Mouse (Mus musculus) monocyte, adult 59 days (primary cell): ENCODE results near the gene Pemt. TPM values are rescaled to one million over a fixed set of nuclear protein-coding genes. Genes with fewer than 3 reads are reported as not detected.

Experiments
- total RNA-seq, 2 experiments: library from RNA; stranded (reverse); gene quantifications; one replicate each; pipeline ENCODE4 v1.2.4; 2023

Pemt gene
- total RNA-seq, result 1 to 10 TPM in 1 of 2 experiments, not detected in 1; 1.3 TPM

DNA sequence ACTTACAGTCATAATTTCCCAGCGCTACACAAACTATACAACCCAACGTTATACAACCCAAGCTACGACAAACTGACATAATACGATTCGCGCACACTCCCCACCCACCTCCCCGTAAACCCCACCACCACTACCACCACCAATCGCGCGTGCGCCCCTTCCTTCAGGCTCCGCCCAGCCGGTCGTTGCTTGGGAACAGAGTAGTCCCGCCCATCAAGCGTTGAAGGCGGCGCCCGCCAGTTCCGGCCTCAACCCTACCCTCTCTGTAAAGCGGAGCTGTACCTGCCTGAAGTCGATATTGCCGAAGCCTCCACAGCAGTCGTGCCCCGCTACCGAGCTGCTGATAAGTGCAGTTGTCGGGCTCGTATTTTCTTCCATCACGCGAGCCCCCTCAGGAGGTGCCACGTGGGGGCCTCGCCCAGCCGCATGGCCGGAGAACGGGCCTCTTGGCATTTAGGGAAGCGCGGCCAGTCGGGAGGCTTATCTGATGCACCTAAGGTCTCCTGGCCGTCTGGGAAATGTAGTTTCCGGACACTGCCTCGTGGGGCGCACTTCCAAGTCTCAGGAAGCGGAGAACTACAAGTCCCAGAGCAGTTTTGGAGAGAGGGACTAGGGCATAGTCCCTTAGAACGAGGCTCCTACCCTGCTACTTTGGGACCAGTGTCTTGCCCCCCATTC is at the start of gene Pemt:
TSS of gene Pemt (minus strand) at position 432 of the 678 bp plus-strand sequence.

DNA sequence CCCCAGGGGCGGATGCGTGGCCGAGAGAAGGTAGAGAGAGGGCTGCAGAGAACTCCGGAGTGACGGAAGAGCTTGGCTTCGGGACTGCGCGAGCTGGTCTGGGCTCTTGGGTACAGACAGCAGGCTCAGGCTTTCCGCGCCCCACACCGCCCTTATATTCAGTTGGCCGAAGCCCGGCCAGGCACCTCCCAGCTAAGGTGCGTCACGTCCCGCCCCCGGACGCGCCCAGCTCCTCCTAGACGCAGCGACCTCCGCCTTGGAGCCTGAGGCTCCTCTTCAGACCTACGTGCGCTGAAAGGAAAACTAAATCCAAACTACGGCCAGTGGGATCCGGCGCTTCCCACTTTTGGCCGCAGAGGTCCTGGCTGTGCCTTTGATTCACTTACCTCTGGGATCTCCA is 81.5 kb downstream of the Pemt start, which contains the start of gene Rasd1:
TSS of gene Rasd1 (minus strand) at position 127 of the 400 bp plus-strand sequence.

DNA sequence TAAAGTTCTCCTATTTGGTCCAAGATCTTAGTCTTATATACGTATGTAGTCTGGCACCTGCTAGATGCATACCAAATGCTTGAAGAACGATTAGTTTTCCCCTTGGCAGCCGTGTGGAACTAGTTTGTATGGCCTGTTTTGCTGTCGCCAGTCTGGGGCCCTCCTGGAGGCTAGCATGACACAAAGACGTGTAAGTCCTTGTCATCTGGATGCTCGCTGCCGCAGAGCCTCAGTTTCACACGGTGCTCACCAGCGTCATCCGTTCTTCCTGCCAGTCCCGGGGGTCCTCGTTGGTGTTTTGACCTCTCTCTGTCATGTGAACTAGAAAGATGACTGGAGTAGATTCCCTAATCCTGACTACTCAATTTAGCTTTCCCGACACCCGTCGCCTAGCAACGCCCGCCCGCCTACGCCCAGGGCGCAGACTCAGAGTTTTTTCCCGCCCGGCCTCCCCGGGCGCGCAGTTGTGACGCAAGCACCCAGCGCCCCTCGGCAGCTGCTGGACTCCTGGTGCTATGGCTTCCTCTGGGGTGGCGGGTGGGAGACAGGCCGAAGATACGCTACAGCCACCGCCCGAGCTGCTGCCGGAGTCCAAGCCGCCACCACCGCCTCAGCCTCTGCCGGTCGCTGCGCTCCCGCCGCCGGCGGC is 98.4 kb downstream of the Pemt start, which contains the start of gene Med9:
TSS of gene Med9 (plus strand) at position 455 of the 649 bp plus-strand sequence.

Other genes starting within 250 kb of the Pemt start
- gene Flcn, start 236.5 kb downstream of the Pemt start, total RNA-seq, result 10 to 100 TPM; 79.7 to 80.5 TPM
- 10 to 100 TPM; 10.0 to 11.3 TPM for gene Nt5m, start 207.0 kb downstream of the Pemt start, total RNA-seq
- gene Cops3, start 206.7 kb downstream of the Pemt start, total RNA-seq, result 10 to 100 TPM; 39.2 to 46.6 TPM
- gene Med9, start 98.3 kb downstream of the Pemt start, total RNA-seq, result 1 to 10 TPM; 6.4 to 6.9 TPM
- under 1 TPM in 1 of 2 experiments, not detected in 1; 0.39 TPM for gene Rasd1, start 81.5 kb downstream of the Pemt start, total RNA-seq
- 10 to 100 TPM; 36.7 to 45.4 TPM for gene Rai1, start 58.5 kb upstream of the Pemt start, total RNA-seq
- 100 to 1,000 TPM; 135 to 147 TPM for gene Srebf1, start 176.1 kb upstream of the Pemt start, total RNA-seq